Mouse (Mus musculus) c-Kit-positive CD71-positive TER-119-positive erythroid progenitor cells, embryonic 14.5 days (primary cell): ENCODE measurements around the gene 2310046K23Rik.
"Not testable (repeated sequence)": the region's sequence is repeated elsewhere in the genome, so short reads cannot be mapped to it uniquely, and the experiment has no call there.

Source experiments
- DNase-seq: peaks from one replicate; pipeline ENCODE4 v3.0.0-alpha.2; 2013; ENCODE audit warnings: low spot score

Gene 2310046K23Rik

GRCm38 (mm10) chr3:92534411-92534810 lies at the start of gene 2310046K23Rik:
TSS of gene 2310046K23Rik (minus strand) at chr3:92534511.
- DNase-seq: no peak

- no peak for DNase-seq
Observed at GRCm38 (mm10) chr3:92583164-92583826, 49.0 kb upstream of the 2310046K23Rik start.

- no peak for DNase-seq
Observed at GRCm38 (mm10) chr3:92579508-92579907, 45.2 kb upstream of the 2310046K23Rik start.

- DNase-seq: no peak
Observed at GRCm38 (mm10) chr3:92578652-92579413, 44.5 kb upstream of the 2310046K23Rik start.

- DNase-seq: no peak
Observed at GRCm38 (mm10) chr3:92573449-92574041, 39.2 kb upstream of the 2310046K23Rik start, which contains the start of gene Ivl. TSS of gene Ivl (minus strand) at chr3:92573735.

- DNase-seq: no peak
Observed at GRCm38 (mm10) chr3:92572514-92573155, 38.3 kb upstream of the 2310046K23Rik start.

- DNase-seq: no peak
Observed at GRCm38 (mm10) chr3:92568752-92569151, 34.4 kb upstream of the 2310046K23Rik start.

- DNase-seq: no peak
Observed at GRCm38 (mm10) chr3:92565418-92565817, 31.1 kb upstream of the 2310046K23Rik start.

- DNase-seq: no peak
Observed at GRCm38 (mm10) chr3:92512325-92512724, 22.0 kb downstream of the 2310046K23Rik start.

- no peak for DNase-seq
Observed at GRCm38 (mm10) chr3:92510786-92511185, 23.5 kb downstream of the 2310046K23Rik start.

GRCm38 (mm10) chr3:92508185-92508584 lies 26.1 kb downstream of the 2310046K23Rik start:
- no peak for DNase-seq

GRCm38 (mm10) chr3:92503528-92503927 lies 30.8 kb downstream of the 2310046K23Rik start:
- DNase-seq: no peak

- DNase-seq: no peak
Observed at GRCm38 (mm10) chr3:92500393-92500792, 33.9 kb downstream of the 2310046K23Rik start, which contains the start of gene Sprr4. TSS of gene Sprr4 (minus strand) at chr3:92500493.

GRCm38 (mm10) chr3:92490262-92490661 lies 44.0 kb downstream of the 2310046K23Rik start:
- DNase-seq: not testable (repeated sequence)

GRCm38 (mm10) chr3:92486307-92486706 lies 48.0 kb downstream of the 2310046K23Rik start:
- DNase-seq: no peak

GRCm38 (mm10) chr3:92485863-92486262 lies 48.4 kb downstream of the 2310046K23Rik start, which contains the start of gene Sprr1a:
TSS of gene Sprr1a (minus strand) at chr3:92485895.
- no peak for DNase-seq
